Mouse (Mus musculus) embryonic facial prominence, embryonic 12.5 days (tissue): ENCODE results near the gene 1700019D03Rik. TPM values are rescaled to one million over a fixed set of nuclear protein-coding genes. Genes with fewer than 3 reads are reported as not detected.

Source experiments
- polyA plus RNA-seq: library from polyadenylated mRNA; unstranded; fragments of >200 nt; fragmentation: Nextera tagmentation; extraction: Ambion mirVana; gene quantifications from 2 replicates; pipeline ENCODE4 v1.2.1, GENCODE M21; 2016

1700019D03Rik gene
- polyA plus RNA-seq, 1 experiment from 2014 or later, result 4.7 TPM

Other genes with a start within 250 kb of the 1700019D03Rik start
- 16.3 and 18.1 TPM in 2 replicates for gene Inpp1, start 202.5 kb downstream of the 1700019D03Rik start, polyA plus RNA-seq
- 24.6 and 25.0 TPM in 2 replicates for gene Hibch, start 175.2 kb downstream of the 1700019D03Rik start, polyA plus RNA-seq
- gene Mstn, start 41.5 kb upstream of the 1700019D03Rik start, polyA plus RNA-seq, result 3.8 and 3.9 TPM in 2 replicates
- not detected in 2 replicates for gene 1700019A02Rik, start 167.5 kb upstream of the 1700019D03Rik start, polyA plus RNA-seq